Mouse (Mus musculus) neural tube, embryonic 15.5 days (tissue): Measurements from ENCODE around the gene Ankfn1. TPM values are rescaled to one million over a fixed set of nuclear protein-coding genes. Genes with fewer than 3 reads are reported as not detected.

Experiments used
- ATAC-seq: fragments of 200-750 bp; cut with Nextera tagmentation; 2 replicates; pipeline ENCODE4 v1.8.0; 2017; ENCODE audit warnings: mild to moderate bottlenecking, moderate TSS enrichment, moderate library complexity; ENCODE audit not compliant: low FRiP score
- H3K27ac ChIP-seq: fragments of 300-500 bp; sonication (generic); replicated peaks from 2 replicates; pipeline ENCODE4 v1.5.1; 2015; ENCODE audit warnings: mild to moderate bottlenecking, inconsistent platforms
- H3K27me3 ChIP-seq: fragments of 300-500 bp; sonication (generic); replicated peaks from 2 replicates; pipeline ENCODE4 v1.6.1; 2015; ENCODE audit warnings: inconsistent platforms
- H3K36me3 ChIP-seq: fragments of 300-500 bp; sonication (generic); 2 replicates; pipeline ENCODE4 v1.6.1; 2015; ENCODE audit warnings: inconsistent platforms
- H3K4me1 ChIP-seq: fragments of 300-500 bp; sonication (generic); 2 replicates; pipeline ENCODE4 v1.6.1; 2015; ENCODE audit warnings: inconsistent platforms
- H3K4me2 ChIP-seq: fragments of 300-500 bp; sonication (generic); 2 replicates; pipeline ENCODE4 v1.6.1; 2015; ENCODE audit warnings: inconsistent platforms, mild to moderate bottlenecking, moderate library complexity
- H3K4me3 ChIP-seq: fragments of 300-500 bp; sonication (generic); replicated peaks from 2 replicates; pipeline ENCODE4 v1.5.1; 2015; ENCODE audit warnings: mild to moderate bottlenecking, inconsistent platforms
- H3K9ac ChIP-seq: fragments of 300-500 bp; sonication (generic); replicated peaks from 2 replicates; pipeline ENCODE4 v1.6.1; 2015; ENCODE audit warnings: mild to moderate bottlenecking, inconsistent platforms
- H3K9me3 ChIP-seq: fragments of 300-500 bp; sonication (generic); replicated peaks from 2 replicates; pipeline ENCODE4 v1.6.1; 2016; ENCODE audit warnings: inconsistent platforms
- WGBS: fragments of 180-500 bp; shearing (Covaris S2); methylation state at CpG from one replicate; pipeline ENCODE4 v1.1.7; 2015; ENCODE audit warnings: mixed read lengths; 5-methylcytosine and 5-hydroxymethylcytosine counted together
- polyA plus RNA-seq: library from polyadenylated mRNA; unstranded; fragments of >200 nt; fragmentation: Nextera tagmentation; extraction: Ambion mirVana; gene quantifications from 2 replicates; pipeline ENCODE4 v1.2.1, GENCODE M21; 2015

Gene Ankfn1
- polyA plus RNA-seq, 1 experiment from 2014 or later: 4.6 TPM

DNA sequence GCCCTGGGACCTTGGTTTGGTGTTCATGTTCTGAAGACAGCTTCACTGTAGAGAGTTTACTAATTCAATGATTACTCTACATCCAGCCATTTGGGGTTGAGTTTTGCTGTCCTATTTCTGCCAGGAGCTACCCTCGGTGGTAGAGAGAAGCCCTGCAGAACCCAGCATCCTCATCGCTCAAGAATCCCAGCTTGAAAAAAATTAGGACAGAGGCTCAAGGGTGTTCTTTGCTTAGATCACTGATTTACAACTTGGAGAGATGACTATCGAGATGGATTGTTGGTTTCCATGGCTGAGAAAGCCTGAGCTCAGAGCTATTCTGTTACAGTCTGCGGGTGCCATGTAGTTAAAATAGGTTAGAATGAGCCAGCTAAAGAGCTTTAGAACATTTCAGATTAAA is 209.2 kb downstream of the Ankfn1 start:
- WGBS: 90% methylated on average over 4 of the region's 4 CpGs
- Histone ChIP-seq H3K27ac (no peak overlapping the region), H3K4me2 (no peak overlapping the region), H3K9ac (no peak overlapping the region), H3K4me3 (no peak overlapping the region), H3K27me3 (no peaks in the 10 kb centered on the region), H3K4me1 (no peaks in the 10 kb centered on the region), H3K36me3 (no peaks in the 10 kb centered on the region), H3K9me3 (no peaks in the 10 kb centered on the region)
- ATAC-seq: no peak

DNA sequence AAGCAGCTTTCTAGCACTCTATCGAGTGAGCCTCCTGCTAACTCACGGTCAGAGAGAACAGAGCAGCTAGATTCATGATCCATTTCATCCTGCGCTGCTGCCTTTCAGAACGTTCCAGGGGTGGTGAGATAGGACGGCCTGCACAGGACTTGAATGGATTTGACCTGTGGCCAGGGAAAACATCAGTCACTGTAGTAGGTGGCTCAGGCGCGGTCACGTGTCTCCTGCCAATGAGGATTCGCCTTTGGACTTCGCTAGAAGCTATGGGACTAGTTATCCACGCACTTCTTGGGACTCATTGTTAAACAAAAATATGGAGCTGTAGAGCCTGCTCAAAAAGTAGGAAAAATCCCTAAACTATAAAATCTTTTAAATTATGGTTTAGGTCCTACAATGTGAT is 226.0 kb downstream of the Ankfn1 start:
- Histone ChIP-seq H3K9ac (no peak overlapping the region), H3K27ac (no peak overlapping the region), H3K9me3 (no peaks in the 10 kb centered on the region), H3K4me2 (no peak overlapping the region), H3K36me3 (no peaks in the 10 kb centered on the region), H3K27me3 (no peaks in the 10 kb centered on the region), H3K4me3 (no peak overlapping the region), H3K4me1 (no peaks in the 10 kb centered on the region)
- no peak for ATAC-seq
- WGBS: 80% methylated on average over 11 of the region's 11 CpGs

- Histone ChIP-seq H3K4me3 (no peak overlapping the region), H3K27ac (no peak overlapping the region), H3K27me3 (no peaks in the 10 kb centered on the region; the same call in 1 of the 2 replicates), H3K4me2 (no peak overlapping the region), H3K36me3 (no peaks in the 10 kb centered on the region), H3K9ac (no peak overlapping the region), H3K4me1 (no peaks in the 10 kb centered on the region), H3K9me3 (no peaks in the 10 kb centered on the region)
- no peak for ATAC-seq
- WGBS: 88% methylated on average over 3 of the region's 3 CpGs
Observed at GRCm38 (mm10) chr11:89550921-89551320, 226.5 kb downstream of the Ankfn1 start.

GRCm38 (mm10) chr11:89548786-89549185 is 228.7 kb downstream of the Ankfn1 start:
- no peak for ATAC-seq

GRCm38 (mm10) chr11:89546164-89546563 is 231.3 kb downstream of the Ankfn1 start:
- Histone ChIP-seq H3K27me3 (no peaks in the 10 kb centered on the region; the same call in 1 of the 2 replicates), H3K4me2 (no peak overlapping the region), H3K9me3 (no peaks in the 10 kb centered on the region), H3K9ac (no peak overlapping the region), H3K4me3 (no peak overlapping the region), H3K4me1 (peaks cover 11% of the 10 kb centered on the region), H3K27ac (no peak overlapping the region), H3K36me3 (no peaks in the 10 kb centered on the region)
- ATAC-seq: no peak
- 43% methylated on average over 7 of the region's 7 CpGs for WGBS

More at GRCm38 (mm10) chr11:89548786-89549185, 228.7 kb downstream of the Ankfn1 start:
- no peak overlapping the region for H3K27ac ChIP-seq
- no peak overlapping the region for H3K4me2 ChIP-seq
- H3K4me3 ChIP-seq: no peak overlapping the region
- WGBS: 56% methylated on average over 4 of the region's 4 CpGs
- no peaks in the 10 kb centered on the region for H3K9me3 ChIP-seq
- H3K4me1 ChIP-seq: peaks cover 11% of the 10 kb centered on the region
- H3K9ac ChIP-seq: no peak overlapping the region
- H3K27me3 ChIP-seq: no peaks in the 10 kb centered on the region; the same call in 1 of the 2 replicates
- H3K36me3 ChIP-seq: no peaks in the 10 kb centered on the region

DNA sequence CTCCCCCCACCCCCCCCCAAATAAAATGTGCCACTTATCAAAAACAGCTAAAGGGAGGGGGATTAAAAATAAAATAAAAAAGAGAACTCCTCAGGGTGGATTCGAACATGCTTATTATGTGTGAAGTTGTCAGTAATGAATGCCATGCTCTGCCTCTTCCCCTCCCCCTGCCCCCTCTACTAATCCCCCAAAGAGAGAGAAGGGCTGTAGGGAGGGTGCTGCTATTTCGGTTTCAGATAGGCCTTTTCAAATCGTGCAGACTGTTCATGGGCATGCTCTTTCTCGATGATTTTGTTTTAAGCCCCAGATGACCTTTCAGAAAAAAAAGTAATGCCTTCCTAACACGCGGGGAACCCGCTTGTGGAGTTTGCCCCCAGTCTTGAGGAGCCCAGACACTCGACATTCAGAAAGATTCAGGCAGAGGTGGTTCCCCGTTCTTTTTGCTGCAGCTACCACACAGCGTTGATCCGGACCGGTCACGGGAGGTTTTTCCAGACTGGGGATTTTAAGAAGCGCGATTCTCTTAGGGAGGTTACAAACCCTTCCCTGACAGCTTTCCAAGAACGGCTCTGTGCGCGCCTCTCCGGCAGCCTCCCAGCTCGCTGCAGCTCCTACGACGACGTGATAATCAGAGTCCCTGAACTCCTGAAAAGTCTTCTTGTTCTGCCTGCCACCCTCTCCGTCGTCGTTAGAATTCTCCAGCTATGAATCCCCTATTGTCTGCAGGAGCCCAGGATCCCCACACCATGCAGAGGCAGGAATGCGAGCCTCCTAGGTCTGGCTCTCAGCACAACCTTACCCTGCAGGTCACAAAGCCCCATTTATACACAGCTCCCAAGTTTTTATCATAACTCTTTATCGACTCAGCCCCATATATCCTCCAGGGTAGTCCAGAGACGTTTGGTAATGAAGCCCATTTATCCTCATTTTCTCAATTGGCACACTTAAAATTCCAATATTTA is 232.3 kb downstream of the Ankfn1 start:
- peak overlapping the region; percentile 4; the same call in 1 of the 2 replicates for H3K4me3 ChIP-seq
- no peak overlapping the region for H3K27ac ChIP-seq
- WGBS: 6% methylated on average over 29 of the region's 29 CpGs
- no peak overlapping the region for H3K9ac ChIP-seq
- ATAC-seq: no peak
- H3K36me3 ChIP-seq: no peaks in the 10 kb centered on the region
- peak overlapping the region; percentile 45 for H3K4me2 ChIP-seq
- no peaks in the 10 kb centered on the region; the same call in 1 of the 2 replicates for H3K27me3 ChIP-seq
- H3K9me3 ChIP-seq: no peaks in the 10 kb centered on the region
- peaks cover 11% of the 10 kb centered on the region for H3K4me1 ChIP-seq

DNA sequence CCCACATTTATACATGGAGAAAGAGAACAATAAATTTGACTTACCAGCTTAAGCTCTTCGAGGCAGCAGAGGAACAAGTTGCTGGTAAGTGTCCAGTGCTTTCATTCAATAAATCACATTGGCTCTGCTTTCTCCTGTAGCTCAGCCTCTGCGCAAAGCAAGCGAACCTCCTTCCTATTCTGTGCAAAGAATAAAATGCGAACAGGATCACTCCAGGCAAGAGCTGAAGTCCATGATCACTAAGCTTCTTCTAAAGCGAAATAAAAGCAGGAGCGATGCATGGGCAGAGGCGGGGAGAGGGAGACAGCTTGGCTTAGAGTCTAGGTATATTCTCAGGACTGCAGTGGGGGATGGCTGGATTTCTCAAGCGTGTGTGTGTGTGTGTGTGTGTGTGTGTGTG is 239.1 kb downstream of the Ankfn1 start:
- ATAC-seq: no peak
- H3K4me2 ChIP-seq: no peak overlapping the region

GRCm38 (mm10) chr11:89527800-89528430 is 249.5 kb downstream of the Ankfn1 start:
- H3K9me3 ChIP-seq: no peaks in the 10 kb centered on the region
- WGBS: 56% methylated on average over 4 of the region's 4 CpGs
- no peaks in the 10 kb centered on the region for H3K27me3 ChIP-seq
- H3K27ac ChIP-seq: no peak overlapping the region
- H3K36me3 ChIP-seq: no peaks in the 10 kb centered on the region
- no peak overlapping the region for H3K4me3 ChIP-seq
- H3K4me2 ChIP-seq: no peak overlapping the region
- no peak for ATAC-seq
- H3K9ac ChIP-seq: no peak overlapping the region
- peaks cover 4% of the 10 kb centered on the region for H3K4me1 ChIP-seq

More for the DNA sequence above, 239.1 kb downstream of the Ankfn1 start:
- H3K27me3 ChIP-seq: no peaks in the 10 kb centered on the region
- no peaks in the 10 kb centered on the region for H3K9me3 ChIP-seq
- H3K27ac ChIP-seq: no peak overlapping the region; the same call in 1 of the 2 replicates
- no peaks in the 10 kb centered on the region for H3K36me3 ChIP-seq
- WGBS: 50% methylated on average over 8 of the region's 8 CpGs
- H3K4me3 ChIP-seq: no peak overlapping the region
- peaks cover 7% of the 10 kb centered on the region for H3K4me1 ChIP-seq
- no peak overlapping the region for H3K9ac ChIP-seq

DNA sequence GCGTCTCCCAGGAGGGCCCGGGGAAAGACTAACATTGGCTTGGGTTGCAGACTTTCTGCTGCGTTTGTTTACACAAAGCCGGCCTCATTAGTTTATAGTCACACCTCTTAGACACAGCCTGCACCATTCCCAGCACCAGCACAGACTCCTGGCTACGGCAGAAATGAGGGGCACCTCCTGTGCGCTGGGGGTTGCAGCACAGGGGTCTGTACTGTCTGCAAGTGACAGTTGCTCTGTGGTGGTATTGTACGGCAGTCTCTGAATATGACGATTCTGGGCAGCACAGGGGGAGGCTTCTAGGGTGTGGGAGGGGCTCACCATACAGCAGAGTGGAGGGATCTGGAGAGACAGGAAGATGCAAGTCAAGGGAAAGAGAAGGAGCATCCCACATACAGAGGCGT is 262.0 kb downstream of the Ankfn1 start:
- Histone ChIP-seq H3K9me3 (no peaks in the 10 kb centered on the region), H3K27me3 (no peaks in the 10 kb centered on the region), H3K9ac (no peak overlapping the region), H3K4me2 (peak overlapping the region; percentile 33), H3K27ac (no peak overlapping the region), H3K36me3 (no peaks in the 10 kb centered on the region), H3K4me1 (peaks cover 9% of the 10 kb centered on the region; the same call in 1 of the 2 replicates), H3K4me3 (no peak overlapping the region; the same call in 1 of the 2 replicates)
- 32% methylated on average over 9 of the region's 9 CpGs for WGBS
- peak; percentile 38; the same call in 1 of the 2 replicates for ATAC-seq

- Histone ChIP-seq H3K9ac (no peak overlapping the region), H3K4me2 (0 out of 2 replicates have a peak overlapping the region, but pooled peaks have one; percentile 17), H3K27ac (no peak overlapping the region), H3K36me3 (no peaks in the 10 kb centered on the region), H3K4me1 (peaks cover 21% of the 10 kb centered on the region), H3K27me3 (0 out of 2 replicates have a peak, but pooled peaks cover 3% of the 10 kb centered on the region), H3K9me3 (no peaks in the 10 kb centered on the region), H3K4me3 (no peak overlapping the region)
- no peak for ATAC-seq
- WGBS: 9% methylated on average over 11 of the region's 11 CpGs
Observed at GRCm38 (mm10) chr11:89508675-89509324, 268.7 kb downstream of the Ankfn1 start.

- 26% methylated on average over 11 of the region's 11 CpGs for WGBS
- ATAC-seq: peak; percentile 38; the same call in 1 of the 2 replicates
- Histone ChIP-seq H3K27me3 (0 out of 2 replicates have a peak, but pooled peaks cover 3% of the 10 kb centered on the region), H3K27ac (no peak overlapping the region), H3K9me3 (no peaks in the 10 kb centered on the region), H3K4me2 (no peak overlapping the region), H3K4me1 (peaks cover 24% of the 10 kb centered on the region), H3K4me3 (no peak overlapping the region), H3K9ac (no peak overlapping the region), H3K36me3 (no peaks in the 10 kb centered on the region)
Observed at GRCm38 (mm10) chr11:89506595-89507245, 270.7 kb downstream of the Ankfn1 start.
